Mouse (Mus musculus): ENCODE data around the gene Cgnl1. TPM values are rescaled to one million over a fixed set of nuclear protein-coding genes. Genes with fewer than 3 reads are reported as not detected.

Cgnl1 gene
- 25.3 and 29.6 TPM in 2 replicates for polyA plus RNA-seq (2015; fragmentation: Nextera tagmentation; extraction: Ambion mirVana)

DNA sequence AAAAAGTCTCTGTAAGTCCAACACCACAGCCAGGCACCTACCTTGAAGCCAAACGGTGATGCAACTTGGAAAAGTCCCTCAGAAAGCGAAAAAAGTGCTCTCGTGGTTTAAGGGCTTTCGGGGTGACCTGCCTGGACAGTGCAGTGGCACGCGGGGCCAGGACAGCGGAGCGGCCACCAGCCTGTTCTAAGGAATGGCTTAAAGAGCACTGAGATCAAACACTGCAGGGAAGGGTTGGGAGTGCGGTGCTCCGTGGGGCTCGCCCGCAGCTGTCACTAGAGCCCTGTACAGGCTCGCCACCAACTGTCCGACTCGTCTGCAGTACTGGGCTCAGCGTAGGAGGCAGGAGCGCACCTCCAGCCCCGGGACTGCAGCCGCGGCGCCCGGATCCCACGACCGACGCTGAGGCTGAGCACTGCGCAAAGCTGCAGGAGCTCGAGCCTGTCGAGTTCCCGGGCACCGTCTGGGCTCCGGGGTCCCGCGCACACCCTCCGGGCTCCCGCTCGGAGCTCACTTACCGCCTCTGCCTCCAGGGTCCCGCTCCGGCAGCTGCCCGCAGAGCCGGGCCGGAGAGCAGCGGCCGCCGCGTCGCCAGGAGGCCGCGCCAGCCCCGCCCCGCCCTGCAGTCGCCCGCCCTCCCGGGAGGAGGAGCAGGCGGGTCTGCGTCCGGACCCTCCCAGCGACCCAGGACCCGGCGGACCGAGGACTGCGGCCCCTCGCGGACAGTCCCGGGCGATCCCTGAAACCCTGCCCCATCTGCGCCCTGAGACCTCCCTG lies at the start of gene Cgnl1:
Gene Cgnl1 (minus strand): TSS at position 612 of the 777 bp plus-strand sequence.
- peaks cover 14% of the 10 kb centered on the region for H3K4me1 ChIP-seq (ENCODE audit: control insufficient read depth, insufficient read depth, low read length)
- H3K4me2 ChIP-seq (ENCODE audit: low read depth, low read length), result peak within 1 kb of the TSS; percentile 83
- H3K36me3 ChIP-seq (ENCODE audit: control insufficient read depth, insufficient read depth), result peaks cover 2% of the 10 kb centered on the region; the same call in 1 of the 2 replicates
- H3K9ac ChIP-seq (ENCODE audit: low read length), result peak within 1 kb of the TSS; percentile 91
- peak within 1 kb of the TSS; percentile 91 for H3K27ac ChIP-seq (ENCODE audit: low read length)
- peak; percentile 91 for ATAC-seq (replicated peaks; ENCODE audit: extremely low read depth, insufficient read depth, low FRiP score)
- H3K9me3 ChIP-seq (replicated peaks; ENCODE audit: control insufficient read depth, low read length), result 0 out of 2 replicates have a peak, but pooled peaks cover 2% of the 10 kb centered on the region
- peak within 1 kb of the TSS; percentile 86 for H3K4me3 ChIP-seq (ENCODE audit: low read length)
- no peaks in the 10 kb centered on the region for H3K27me3 ChIP-seq (ENCODE audit: control insufficient read depth, insufficient read depth, low read length)
- under 1% methylated on average over 62 of the region's 67 CpGs for WGBS

DNA sequence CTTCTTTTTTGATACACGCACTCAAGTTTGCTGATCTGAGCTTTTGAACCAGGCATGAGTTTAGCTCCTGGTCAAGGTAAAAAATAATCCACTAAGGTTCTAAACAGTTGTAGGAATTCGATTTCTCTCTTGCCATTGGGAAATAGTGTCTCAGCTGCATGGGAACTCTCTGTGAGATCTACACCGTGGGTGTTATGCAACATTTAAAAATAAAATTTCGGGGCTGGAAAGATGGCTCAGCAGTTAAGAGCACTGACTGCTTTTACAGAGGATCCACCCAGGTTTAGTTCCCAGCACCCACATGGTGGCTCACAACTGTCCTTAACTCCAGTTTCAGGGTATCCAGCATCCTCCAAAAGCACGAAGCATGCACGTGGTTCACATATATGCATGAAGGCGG lies 47.1 kb upstream of the Cgnl1 start:
- 85% methylated on average over 7 of the region's 7 CpGs for WGBS
- Histone ChIP-seq H3K27me3 (ENCODE audit: control insufficient read depth, insufficient read depth, low read length) (no peaks in the 10 kb centered on the region), H3K4me1 (ENCODE audit: control insufficient read depth, insufficient read depth, low read length) (no peaks in the 10 kb centered on the region), H3K9me3 (replicated peaks; ENCODE audit: control insufficient read depth, low read length) (no peaks in the 10 kb centered on the region), H3K36me3 (ENCODE audit: control insufficient read depth, insufficient read depth) (no peaks in the 10 kb centered on the region), H3K9ac (ENCODE audit: low read length) (no peak overlapping the region), H3K4me3 (ENCODE audit: low read length) (no peak overlapping the region), H3K4me2 (ENCODE audit: low read depth, low read length) (no peak overlapping the region), H3K27ac (ENCODE audit: low read length) (no peak overlapping the region)
- no peak for ATAC-seq (replicated peaks; ENCODE audit: extremely low read depth, insufficient read depth, low FRiP score)

- Histone ChIP-seq H3K27ac (ENCODE audit: low read length) (no peak overlapping the region), H3K9me3 (replicated peaks; ENCODE audit: control insufficient read depth, low read length) (no peaks in the 10 kb centered on the region), H3K36me3 (ENCODE audit: control insufficient read depth, insufficient read depth) (no peaks in the 10 kb centered on the region), H3K27me3 (ENCODE audit: control insufficient read depth, insufficient read depth, low read length) (no peaks in the 10 kb centered on the region), H3K4me2 (ENCODE audit: low read depth, low read length) (no peak overlapping the region), H3K4me1 (ENCODE audit: control insufficient read depth, insufficient read depth, low read length) (no peaks in the 10 kb centered on the region), H3K4me3 (ENCODE audit: low read length) (no peak overlapping the region), H3K9ac (ENCODE audit: low read length) (no peak overlapping the region)
- no peak for ATAC-seq (replicated peaks; ENCODE audit: extremely low read depth, insufficient read depth, low FRiP score)
- 50% methylated on average over 3 of the region's 3 CpGs for WGBS
Measured at GRCm38 (mm10) chr9:71816121-71816520, 44.7 kb upstream of the Cgnl1 start.

- Histone ChIP-seq H3K9me3 (replicated peaks; ENCODE audit: control insufficient read depth, low read length) (no peaks in the 10 kb centered on the region), H3K27me3 (ENCODE audit: control insufficient read depth, insufficient read depth, low read length) (no peaks in the 10 kb centered on the region), H3K9ac (ENCODE audit: low read length) (no peak overlapping the region), H3K4me2 (ENCODE audit: low read depth, low read length) (no peak overlapping the region), H3K36me3 (ENCODE audit: control insufficient read depth, insufficient read depth) (no peaks in the 10 kb centered on the region), H3K27ac (ENCODE audit: low read length) (no peak overlapping the region), H3K4me1 (ENCODE audit: control insufficient read depth, insufficient read depth, low read length) (no peaks in the 10 kb centered on the region), H3K4me3 (ENCODE audit: low read length) (no peak overlapping the region)
- no peak for ATAC-seq (replicated peaks; ENCODE audit: extremely low read depth, insufficient read depth, low FRiP score)
- WGBS, result 63% methylated on average over 3 of the region's 3 CpGs
Measured at GRCm38 (mm10) chr9:71813565-71813964, 42.2 kb upstream of the Cgnl1 start.

GRCm38 (mm10) chr9:71812914-71813313 lies 41.5 kb upstream of the Cgnl1 start:
- H3K4me3 ChIP-seq (ENCODE audit: low read length), result no peak overlapping the region
- no peak for ATAC-seq (replicated peaks; ENCODE audit: extremely low read depth, insufficient read depth, low FRiP score)
- WGBS, result 63% methylated on average over 4 of the region's 4 CpGs
- H3K9ac ChIP-seq (ENCODE audit: low read length), result no peak overlapping the region
- no peaks in the 10 kb centered on the region for H3K9me3 ChIP-seq (replicated peaks; ENCODE audit: control insufficient read depth, low read length)
- no peaks in the 10 kb centered on the region for H3K36me3 ChIP-seq (ENCODE audit: control insufficient read depth, insufficient read depth)
- no peak overlapping the region for H3K4me2 ChIP-seq (ENCODE audit: low read depth, low read length)
- H3K4me1 ChIP-seq (ENCODE audit: control insufficient read depth, insufficient read depth, low read length), result no peaks in the 10 kb centered on the region
- H3K27ac ChIP-seq (ENCODE audit: low read length), result no peak overlapping the region
- H3K27me3 ChIP-seq (ENCODE audit: control insufficient read depth, insufficient read depth, low read length), result no peaks in the 10 kb centered on the region

GRCm38 (mm10) chr9:71812402-71812801 lies 41.0 kb upstream of the Cgnl1 start:
- H3K27ac ChIP-seq (ENCODE audit: low read length), result no peak overlapping the region
- no peak overlapping the region for H3K4me3 ChIP-seq (ENCODE audit: low read length)
- no peaks in the 10 kb centered on the region for H3K27me3 ChIP-seq (ENCODE audit: control insufficient read depth, insufficient read depth, low read length)
- H3K9ac ChIP-seq (ENCODE audit: low read length), result no peak overlapping the region
- WGBS, result 37% methylated on average over 4 of the region's 4 CpGs
- H3K36me3 ChIP-seq (ENCODE audit: control insufficient read depth, insufficient read depth), result no peaks in the 10 kb centered on the region
- H3K9me3 ChIP-seq (replicated peaks; ENCODE audit: control insufficient read depth, low read length), result no peaks in the 10 kb centered on the region
- H3K4me2 ChIP-seq (ENCODE audit: low read depth, low read length), result no peak overlapping the region
- no peak; the same call in 1 of the 2 replicates for ATAC-seq (replicated peaks; ENCODE audit: extremely low read depth, insufficient read depth, low FRiP score)
- H3K4me1 ChIP-seq (ENCODE audit: control insufficient read depth, insufficient read depth, low read length), result no peaks in the 10 kb centered on the region

GRCm38 (mm10) chr9:71811404-71811803 lies 40.0 kb upstream of the Cgnl1 start:
- Histone ChIP-seq H3K4me2 (ENCODE audit: low read depth, low read length) (no peak overlapping the region), H3K36me3 (ENCODE audit: control insufficient read depth, insufficient read depth) (no peaks in the 10 kb centered on the region), H3K27me3 (ENCODE audit: control insufficient read depth, insufficient read depth, low read length) (no peaks in the 10 kb centered on the region), H3K9me3 (replicated peaks; ENCODE audit: control insufficient read depth, low read length) (no peaks in the 10 kb centered on the region), H3K4me1 (ENCODE audit: control insufficient read depth, insufficient read depth, low read length) (no peaks in the 10 kb centered on the region), H3K4me3 (ENCODE audit: low read length) (no peak overlapping the region), H3K9ac (ENCODE audit: low read length) (no peak overlapping the region), H3K27ac (ENCODE audit: low read length) (no peak overlapping the region)
- ATAC-seq (replicated peaks; ENCODE audit: extremely low read depth, insufficient read depth, low FRiP score), result no peak
- WGBS, result 61% methylated on average over 5 of the region's 5 CpGs

GRCm38 (mm10) chr9:71810723-71811122 lies 39.3 kb upstream of the Cgnl1 start:
- no peak overlapping the region for H3K4me3 ChIP-seq (ENCODE audit: low read length)
- WGBS, result 74% methylated on average over 2 of the region's 2 CpGs
- no peaks in the 10 kb centered on the region for H3K36me3 ChIP-seq (ENCODE audit: control insufficient read depth, insufficient read depth)
- no peak overlapping the region for H3K27ac ChIP-seq (ENCODE audit: low read length)
- no peak for ATAC-seq (replicated peaks; ENCODE audit: extremely low read depth, insufficient read depth, low FRiP score)
- H3K9me3 ChIP-seq (replicated peaks; ENCODE audit: control insufficient read depth, low read length), result no peaks in the 10 kb centered on the region
- no peak overlapping the region for H3K4me2 ChIP-seq (ENCODE audit: low read depth, low read length)
- H3K27me3 ChIP-seq (ENCODE audit: control insufficient read depth, insufficient read depth, low read length), result no peaks in the 10 kb centered on the region
- no peak overlapping the region for H3K9ac ChIP-seq (ENCODE audit: low read length)
- H3K4me1 ChIP-seq (ENCODE audit: control insufficient read depth, insufficient read depth, low read length), result no peaks in the 10 kb centered on the region

- Histone ChIP-seq H3K9me3 (replicated peaks; ENCODE audit: control insufficient read depth, low read length) (no peaks in the 10 kb centered on the region), H3K27me3 (ENCODE audit: control insufficient read depth, insufficient read depth, low read length) (no peaks in the 10 kb centered on the region), H3K4me3 (ENCODE audit: low read length) (peak overlapping the region; percentile 19; the same call in 1 of the 2 replicates), H3K27ac (ENCODE audit: low read length) (no peak overlapping the region), H3K9ac (ENCODE audit: low read length) (no peak overlapping the region), H3K4me1 (ENCODE audit: control insufficient read depth, insufficient read depth, low read length) (no peaks in the 10 kb centered on the region), H3K4me2 (ENCODE audit: low read depth, low read length) (peak overlapping the region; percentile 56), H3K36me3 (ENCODE audit: control insufficient read depth, insufficient read depth) (no peaks in the 10 kb centered on the region)
- WGBS, result 35% methylated on average over 11 of the region's 11 CpGs
- no peak for ATAC-seq (replicated peaks; ENCODE audit: extremely low read depth, insufficient read depth, low FRiP score)
Measured at GRCm38 (mm10) chr9:71808640-71809254, 37.3 kb upstream of the Cgnl1 start.
